Comparison of ENCODE assay signal across 13 mouse cellular contexts in genomic region chr6:31148311-31148856, GRCm38 (mm10).
DNase-seq lines count a peak whose midpoint lies in the region.
"Had no signal": no experiment of that assay in that cellular context is flagged by ENCODE, and none has a peak within 500 bp of the region (broad histone marks: within the 10 kb centered on the region; RNA-seq: fewer than 3 reads in every experiment).

No protein-coding gene starts in this region.

- no peak overlapping the region for H3K27ac ChIP-seq in heart, embryonic 10.5 days
- H3K27ac ChIP-seq: forebrain, embryonic 12.5 days; hindbrain, embryonic 15.5 days; liver, embryonic 13.5 days; neural tube, embryonic 12.5 days had no signal

- H3K36me3 ChIP-seq in heart, embryonic 10.5 days = no peaks in the 10 kb centered on the region
- H3K36me3 ChIP-seq: forebrain, embryonic 12.5 days; hindbrain, embryonic 15.5 days; liver, embryonic 13.5 days; neural tube, embryonic 12.5 days had no signal

- intact Hi-C loops in left cerebral cortex, postnatal 36 days (cut with DNase I) = no loop called here

- no peak overlapping the region for H3K4me3 ChIP-seq in heart, embryonic 10.5 days
- H3K4me3 ChIP-seq: forebrain, embryonic 12.5 days; hindbrain, embryonic 15.5 days; liver, embryonic 13.5 days; neural tube, embryonic 12.5 days had no signal

- H3K4me1 ChIP-seq in heart, embryonic 10.5 days = peaks cover 22% of the 10 kb centered on the region
- H3K4me1 ChIP-seq: hindbrain, embryonic 15.5 days; liver, embryonic 13.5 days; neural tube, embryonic 12.5 days had no signal

- H3K9me3 ChIP-seq in heart, embryonic 10.5 days = no peaks in the 10 kb centered on the region
- H3K9me3 ChIP-seq: forebrain, embryonic 12.5 days; hindbrain, embryonic 15.5 days; liver, embryonic 13.5 days; neural tube, embryonic 12.5 days had no signal

- WGBS in heart, embryonic 10.5 days = 68% methylated on average over 8 of the region's 8 CpGs

- DNase-seq in heart, adult 11 months = peak; percentile 97
- no peak for DNase-seq in heart, embryonic 10.5 days (ENCODE audit: low spot score)
- DNase-seq in MN1 (ENCODE audit: low spot score) = peak; percentile 24
- peak; percentile 91 for DNase-seq in fibroblast of lung, adult 2 months (ENCODE audit: low read depth)
- DNase-seq in kidney, postnatal 36 days = peak; percentile 61 to 81
- no peak for DNase-seq in embryo, embryonic 10 days (ENCODE audit: low spot score)
- DNase-seq in right cerebral cortex, adult 2 months (ENCODE audit: low spot score in 2 of 2) = no peak
- no peak for DNase-seq in left cerebral cortex, postnatal 36 days (ENCODE audit: low spot score in 2 of 2)
- DNase-seq: liver, embryonic 13.5 days; thymus, postnatal 25 days had no signal

- H3K27me3 ChIP-seq in heart, embryonic 10.5 days (ENCODE audit: insufficient read depth, poor library complexity, severe bottlenecking) = no peaks in the 10 kb centered on the region
- H3K27me3 ChIP-seq: forebrain, embryonic 12.5 days; hindbrain, embryonic 15.5 days; liver, embryonic 13.5 days; neural tube, embryonic 12.5 days had no signal

Comparison
In these comparisons a context has a peak if more than half of its experiments do, and no peak if none do; other contexts are left out.
1. DNase-seq: peak in heart, adult 11 months (single experiment), MN1 (single experiment), fibroblast of lung, adult 2 months (single experiment) and kidney, postnatal 36 days (2 of 2); none in heart, embryonic 10.5 days (single experiment), embryo, embryonic 10 days (single experiment), right cerebral cortex, adult 2 months (0 of 2) and left cerebral cortex, postnatal 36 days (0 of 2).